Mouse (Mus musculus) activated CD4-positive, CD25-positive, alpha-beta regulatory T cell, adult 4 months (primary cell): Measurements from ENCODE around the gene Cacna1c. TPM values are rescaled to one million over a fixed set of nuclear protein-coding genes. Genes with fewer than 3 reads are reported as not detected.
"Not testable (repeated sequence)": the region's sequence is repeated elsewhere in the genome, so short reads cannot be mapped to it uniquely, and the experiment has no call there.

ENCODE experiments used
- ATAC-seq: one replicate; pipeline ENCODE4 v1.8.0; 2017
- polyA plus RNA-seq, 2 experiments: library from polyadenylated mRNA; unstranded; fragments of 100-300 nt; shearing (Covaris generic); gene quantifications; one replicate each; pipeline ENCODE4 v1.2.1; 2017

Gene Cacna1c
- polyA plus RNA-seq, 2 experiments from 2014 or later: 1.1 TPM

DNA sequence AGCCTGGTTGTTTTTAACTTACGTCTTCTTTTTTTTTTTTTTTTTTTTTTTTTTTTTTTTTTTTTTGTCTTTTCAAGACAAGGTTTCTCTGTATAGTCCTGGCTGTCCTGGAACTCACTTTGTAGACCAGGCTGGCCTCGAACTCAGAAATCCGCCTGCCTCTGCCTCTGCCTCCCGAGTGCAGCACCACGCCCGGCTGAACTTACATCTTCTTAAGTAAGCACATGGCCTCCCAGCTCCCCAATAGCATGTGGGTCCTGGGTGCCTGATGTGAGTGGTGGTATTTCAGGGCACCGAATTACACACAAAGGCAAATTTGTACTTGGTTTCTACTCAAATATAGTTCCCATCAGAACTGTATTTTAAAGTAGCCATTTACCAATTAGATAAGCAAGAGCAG lies 9.8 kb upstream of the Cacna1c start:
- not testable (repeated sequence) for ATAC-seq

DNA sequence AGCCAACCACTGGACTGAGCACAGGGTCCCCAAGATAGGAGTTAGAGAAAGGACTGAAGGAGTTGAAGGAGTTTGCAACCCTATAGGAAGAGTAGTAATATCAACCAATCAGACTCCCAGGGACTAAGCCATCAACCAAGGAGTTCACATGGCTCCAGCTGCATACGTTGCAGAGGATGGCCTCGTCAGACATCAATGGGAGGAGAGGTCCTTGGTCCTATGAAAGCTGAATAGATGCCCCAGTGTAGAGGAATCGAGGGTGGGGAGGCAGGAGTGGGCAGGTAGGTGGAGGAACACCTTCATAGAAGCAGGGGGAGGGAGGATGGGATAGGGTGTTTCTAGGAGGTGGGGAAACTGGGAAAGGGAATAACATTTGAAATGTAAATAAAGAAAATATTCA lies 8.7 kb upstream of the Cacna1c start:
- ATAC-seq: no peak

DNA sequence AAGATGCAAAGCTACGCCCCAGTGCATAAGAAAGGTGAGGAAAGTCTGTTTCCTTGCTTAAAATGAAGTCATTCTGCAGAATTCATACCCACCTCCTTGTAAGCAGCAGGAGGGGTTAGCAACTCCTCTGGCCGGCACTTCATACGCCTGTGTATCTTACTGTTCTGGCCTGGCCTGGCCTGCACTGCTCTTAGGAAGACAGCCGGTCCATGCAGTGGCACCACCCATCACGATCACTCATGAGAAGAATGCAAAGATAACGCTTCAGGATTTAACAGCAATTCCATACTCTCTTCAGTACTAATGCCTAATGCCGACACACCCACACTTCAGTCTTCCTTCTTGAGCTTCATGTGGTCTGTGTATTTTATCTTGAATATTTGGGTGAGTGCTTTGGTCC lies 8.1 kb upstream of the Cacna1c start:
- ATAC-seq: no peak

DNA sequence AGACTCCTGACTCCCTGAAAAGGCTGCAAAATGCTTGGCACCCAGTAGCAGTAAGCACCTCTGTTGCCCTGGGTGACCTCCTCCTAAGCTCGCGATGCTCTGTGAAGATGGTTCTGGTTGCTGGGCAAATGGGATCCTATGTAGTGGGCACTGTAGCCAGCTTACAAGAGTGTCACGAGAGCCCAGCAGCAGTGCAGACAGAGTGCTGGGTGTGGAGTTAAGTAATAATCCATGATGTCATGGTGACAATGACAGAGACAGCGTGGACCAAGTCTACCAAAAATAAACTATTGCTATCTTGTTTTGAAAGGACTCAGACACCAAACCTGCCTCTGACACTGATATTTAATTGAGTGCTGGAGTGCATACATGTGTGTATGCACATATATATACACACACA lies 5.4 kb upstream of the Cacna1c start:
- no peak for ATAC-seq

DNA sequence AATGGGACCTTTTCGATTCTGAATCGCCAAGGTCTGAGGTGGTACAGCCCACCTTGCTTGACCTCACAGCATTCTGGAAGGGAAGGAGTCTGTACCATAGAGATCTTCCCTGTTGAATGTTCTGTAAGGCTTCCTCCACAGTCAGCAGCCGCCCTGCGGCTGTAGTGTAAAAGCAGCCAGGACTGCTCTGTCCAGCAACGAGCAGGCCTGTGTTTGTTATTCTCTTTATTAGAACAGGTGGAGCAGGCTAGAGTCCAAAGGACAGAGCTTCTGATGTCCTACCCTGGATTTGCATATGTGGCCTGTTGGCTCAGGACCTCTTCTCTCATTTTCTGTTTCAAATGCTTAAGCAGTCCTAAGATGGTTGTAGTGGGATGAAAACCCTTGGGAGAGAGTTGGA lies 4.1 kb upstream of the Cacna1c start:
- no peak for ATAC-seq

DNA sequence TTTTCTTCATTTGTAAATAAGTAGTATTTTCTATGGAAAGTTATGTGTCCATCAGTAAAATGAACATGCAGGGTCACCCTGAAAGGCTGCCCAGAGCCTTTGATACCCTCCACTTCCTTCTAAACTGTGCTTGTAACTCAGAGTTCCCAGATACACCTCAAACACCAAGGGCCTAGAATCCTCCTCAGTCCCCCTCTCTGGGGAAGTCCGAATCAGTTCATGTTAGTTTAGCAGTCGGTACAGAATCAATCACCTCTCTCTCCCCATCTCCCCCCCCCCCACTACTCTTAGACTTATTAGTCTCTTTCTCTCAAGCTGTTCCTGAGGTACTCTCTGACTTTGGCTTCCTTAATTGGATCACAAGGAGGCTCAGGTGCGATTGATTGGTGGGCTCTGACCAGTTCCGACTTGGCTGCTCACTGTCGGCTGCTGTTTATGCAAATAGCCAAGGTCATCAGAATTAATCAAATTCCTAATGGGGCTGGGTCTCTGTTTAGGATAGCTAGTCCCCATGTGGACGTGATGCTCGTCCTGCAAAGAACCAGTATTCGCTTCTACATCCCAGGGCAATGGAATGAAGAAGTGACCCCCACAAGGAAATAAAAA lies 3.2 kb upstream of the Cacna1c start:
- no peak for ATAC-seq

DNA sequence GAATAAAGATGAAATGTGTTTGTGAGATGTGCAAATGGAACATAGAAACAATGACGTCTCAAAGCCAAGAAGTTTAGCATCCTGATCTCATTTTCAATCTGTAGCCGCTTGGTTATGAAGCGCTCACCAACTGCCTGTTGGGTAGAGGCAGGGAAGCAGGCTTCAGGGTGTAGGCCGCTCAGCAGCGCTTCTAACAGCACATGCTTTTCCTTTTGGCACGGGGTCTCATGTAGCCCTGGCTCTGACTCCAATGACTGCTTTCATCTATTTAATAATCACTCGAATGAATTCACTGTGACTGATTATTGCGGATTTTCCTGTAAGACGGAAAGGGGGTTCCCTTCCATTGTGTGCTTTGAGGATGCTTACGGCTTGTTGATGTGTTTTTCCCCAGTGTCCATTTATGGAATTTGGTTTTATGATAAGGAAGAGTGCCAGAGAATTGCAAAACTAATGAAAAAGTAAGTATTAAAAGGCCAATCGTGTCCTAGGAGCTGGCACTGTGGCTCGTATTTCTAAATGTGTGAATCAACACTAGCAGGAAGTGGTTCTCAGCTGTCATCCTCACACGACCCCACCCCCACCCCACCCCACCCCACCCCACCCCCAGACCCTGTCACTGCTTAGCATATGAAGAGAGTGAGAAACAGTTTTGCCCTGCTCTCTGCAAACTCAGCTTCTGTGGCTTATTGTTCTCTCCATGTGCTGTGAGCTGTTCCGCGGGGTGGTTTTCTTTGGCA lies 2.5 kb upstream of the Cacna1c start:
- ATAC-seq: peak; percentile 53

DNA sequence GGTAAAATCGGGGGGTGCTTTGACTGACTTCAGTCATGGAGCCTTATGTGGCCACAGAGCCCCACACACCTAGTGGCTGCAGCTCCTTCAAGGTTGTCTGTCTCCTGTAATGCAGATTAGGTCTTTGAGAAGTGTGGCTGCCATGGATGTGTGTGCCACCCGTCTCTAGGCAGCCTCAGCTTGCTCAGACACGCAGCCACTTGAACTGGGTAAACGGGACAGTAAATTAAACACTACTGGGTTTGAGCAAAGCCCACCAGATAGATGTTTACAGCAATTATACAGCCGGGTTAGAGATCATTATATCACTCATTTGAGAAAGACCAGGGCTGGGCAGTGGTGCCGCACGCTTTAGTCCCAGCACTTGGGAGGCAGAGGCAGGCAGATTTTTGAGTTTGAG lies 1.6 kb downstream of the Cacna1c start:
- ATAC-seq: no peak

DNA sequence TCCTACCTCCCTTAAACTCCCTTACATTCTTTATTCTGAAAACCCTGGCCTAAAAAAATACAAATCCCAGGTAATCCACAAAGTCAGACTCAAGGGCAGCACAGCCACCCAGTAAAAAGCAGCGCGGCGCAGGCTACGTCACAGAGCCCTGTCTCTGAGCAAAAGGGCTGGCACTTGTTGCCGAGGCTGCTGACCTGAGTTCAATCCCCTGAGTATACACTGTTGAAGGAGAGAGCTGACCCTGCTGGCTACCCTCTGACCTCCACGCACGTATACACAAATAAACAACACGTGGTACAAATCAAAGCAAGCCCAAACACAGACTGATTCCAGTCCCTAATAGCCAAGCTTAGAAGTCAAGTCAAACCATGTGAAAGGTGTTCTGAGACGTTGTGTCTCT lies 2.1 kb downstream of the Cacna1c start:
- ATAC-seq: no peak

DNA sequence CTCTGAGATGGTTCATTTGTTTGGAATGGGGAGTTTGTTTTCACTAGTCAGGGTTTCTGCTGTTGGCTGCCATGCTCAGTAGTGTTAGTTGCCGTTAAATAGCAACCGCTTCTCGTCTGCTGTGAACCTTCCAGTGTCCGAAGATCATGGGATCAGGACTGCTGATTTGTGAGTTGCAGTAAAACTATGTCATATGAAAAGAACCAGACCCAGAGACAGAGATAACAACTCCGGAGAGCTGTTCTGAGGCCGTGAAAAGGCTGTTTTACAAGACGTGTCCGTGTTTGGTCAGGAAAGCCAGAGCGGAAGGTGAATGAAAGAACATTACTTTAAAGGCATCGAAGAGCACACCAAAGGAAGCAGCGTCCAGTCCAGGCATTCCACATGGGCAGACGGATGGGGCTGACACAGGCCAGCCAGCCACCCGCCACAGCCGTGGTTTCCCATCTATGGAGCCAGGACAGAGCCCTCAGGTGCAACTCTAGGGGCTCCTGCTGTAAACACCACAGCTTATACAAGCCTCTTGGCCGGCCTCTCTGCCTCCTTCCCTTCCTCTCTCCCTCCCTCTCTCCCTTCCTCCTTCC lies 2.6 kb downstream of the Cacna1c start:
- no peak for ATAC-seq

DNA sequence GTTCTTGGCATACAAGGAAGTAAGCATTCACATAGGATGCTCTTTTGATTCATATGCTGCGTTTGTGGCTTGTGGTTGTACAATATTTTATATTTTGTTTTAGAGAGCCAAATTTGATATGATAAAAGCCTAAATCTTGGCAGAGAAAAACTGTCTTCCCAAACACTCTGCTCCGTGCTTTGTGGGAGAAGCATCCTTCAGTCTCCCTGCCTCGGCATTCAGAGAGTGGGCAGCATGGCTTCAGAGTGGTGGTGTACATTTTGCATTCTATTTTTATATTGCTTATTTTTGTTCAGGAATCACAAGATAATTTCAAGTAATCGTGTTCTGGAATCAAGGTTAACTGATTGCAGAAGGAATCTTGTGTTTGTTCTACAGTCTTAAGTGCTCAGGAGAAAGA lies 4.7 kb downstream of the Cacna1c start:
- ATAC-seq: no peak

DNA sequence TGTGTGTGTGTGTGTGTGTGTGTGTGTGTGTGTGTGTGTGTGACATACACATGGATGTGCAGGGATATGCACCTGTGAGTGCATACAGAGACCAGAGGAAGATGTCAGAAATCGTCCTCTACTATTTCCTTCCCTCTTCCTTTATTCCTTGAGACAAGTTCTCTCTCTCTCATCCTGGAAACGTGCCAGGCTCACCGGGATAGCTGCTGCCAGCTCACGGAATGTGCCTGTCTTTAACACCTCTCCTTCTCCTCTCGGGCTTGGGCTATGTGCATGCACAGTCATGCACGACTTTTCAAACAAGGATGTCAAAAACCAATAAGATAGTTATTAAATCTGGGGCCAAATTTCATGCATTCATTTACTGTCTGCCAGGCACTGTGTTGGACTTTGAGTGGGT lies 8.6 kb downstream of the Cacna1c start:
- ATAC-seq: no peak

DNA sequence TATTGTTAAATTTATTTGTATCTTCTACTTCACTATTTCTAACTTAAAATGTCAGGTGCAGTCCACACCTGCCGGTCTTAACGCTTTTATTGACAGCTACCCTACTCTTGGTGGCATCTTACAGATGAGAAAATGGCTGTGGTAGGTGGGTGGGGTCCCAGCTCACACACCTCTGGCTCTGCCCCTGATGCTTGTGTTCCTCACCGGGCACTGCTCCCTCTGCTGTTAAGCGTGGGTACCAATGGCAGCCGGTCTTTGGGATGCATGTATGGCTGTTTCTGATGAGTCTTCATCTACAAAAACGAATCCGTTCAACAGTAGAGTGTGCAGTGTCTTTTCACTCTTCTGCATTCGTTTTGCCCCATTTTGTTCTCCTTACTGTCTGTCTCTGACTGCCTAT lies 9.6 kb downstream of the Cacna1c start:
- ATAC-seq: no peak

DNA sequence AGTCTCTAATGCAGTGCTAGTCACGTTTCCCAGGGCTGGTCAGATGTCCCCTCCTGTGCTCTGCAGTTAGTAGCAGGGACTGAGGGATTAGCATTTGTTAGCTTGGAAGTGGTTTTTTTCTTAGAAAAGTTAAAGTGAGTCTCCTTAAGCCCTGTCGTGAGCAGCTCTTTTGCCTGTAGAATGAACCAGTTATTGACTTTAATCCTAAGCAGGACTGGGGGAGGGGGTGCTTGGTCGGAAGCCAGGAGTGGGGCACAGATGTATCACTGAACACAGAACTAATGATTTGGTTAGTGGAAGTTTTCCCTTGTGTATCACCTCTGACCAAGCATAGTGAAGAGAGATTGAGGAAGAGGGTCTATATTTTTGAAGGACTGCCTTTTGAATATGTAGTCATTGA lies 12.4 kb downstream of the Cacna1c start:
- ATAC-seq: no peak

DNA sequence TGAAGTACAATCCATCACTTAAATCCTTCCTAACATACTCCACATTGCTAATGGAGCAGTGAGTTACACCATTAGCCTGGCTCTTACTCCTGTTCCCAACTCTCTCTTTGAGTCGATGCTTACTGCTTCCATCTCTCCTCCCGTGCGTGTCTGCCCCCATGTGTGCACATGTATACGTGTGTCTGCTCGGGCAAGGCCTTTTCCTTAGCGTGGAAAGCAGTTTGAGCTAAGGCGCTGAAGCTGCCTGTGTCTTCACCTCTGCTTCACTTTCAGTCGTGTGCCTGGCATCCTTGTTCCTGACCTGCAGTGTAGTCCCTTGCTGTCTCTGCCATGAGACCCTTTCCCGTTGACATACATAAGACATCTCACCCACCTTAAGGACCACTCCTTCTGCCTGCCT lies 14.0 kb downstream of the Cacna1c start:
- no peak for ATAC-seq

DNA sequence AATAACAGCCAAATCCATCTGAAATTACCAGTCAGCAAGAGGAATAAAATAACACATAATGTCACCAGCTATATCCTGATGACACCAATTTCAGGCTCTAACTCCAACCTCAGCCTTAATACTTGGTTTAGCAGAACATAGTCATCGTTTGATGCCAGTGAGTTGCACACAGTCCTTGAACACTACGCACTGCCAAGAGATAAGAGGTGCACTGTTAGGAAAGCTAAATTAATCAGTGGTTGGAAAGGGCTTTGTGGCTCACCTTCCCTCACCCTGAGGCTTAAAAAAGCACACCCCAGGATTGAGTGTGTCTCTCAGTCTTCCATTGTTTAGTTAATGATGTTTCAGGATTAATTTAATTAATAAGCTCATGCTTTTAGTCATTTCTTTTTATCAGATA lies 16.0 kb downstream of the Cacna1c start:
- ATAC-seq: no peak

DNA sequence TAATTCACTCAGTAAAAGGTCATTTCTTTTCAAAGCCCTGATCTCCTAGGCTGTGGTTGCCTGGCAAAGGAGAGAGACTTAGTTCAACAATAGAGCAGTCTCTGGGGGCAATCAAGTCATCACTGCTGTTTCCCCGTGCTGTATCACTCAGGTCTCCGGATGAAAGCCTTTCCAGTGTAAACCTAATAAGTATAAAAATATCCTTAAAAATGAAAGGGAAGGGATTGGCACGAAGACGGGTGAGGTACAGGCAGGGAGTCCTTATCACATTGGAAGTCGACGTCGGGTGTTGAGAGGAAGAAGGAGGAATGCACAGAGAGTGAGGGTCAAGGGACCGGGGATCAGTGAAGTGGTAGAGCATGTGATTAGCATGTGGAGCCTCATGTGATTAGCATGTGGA lies 19.1 kb downstream of the Cacna1c start:
- ATAC-seq: no peak

DNA sequence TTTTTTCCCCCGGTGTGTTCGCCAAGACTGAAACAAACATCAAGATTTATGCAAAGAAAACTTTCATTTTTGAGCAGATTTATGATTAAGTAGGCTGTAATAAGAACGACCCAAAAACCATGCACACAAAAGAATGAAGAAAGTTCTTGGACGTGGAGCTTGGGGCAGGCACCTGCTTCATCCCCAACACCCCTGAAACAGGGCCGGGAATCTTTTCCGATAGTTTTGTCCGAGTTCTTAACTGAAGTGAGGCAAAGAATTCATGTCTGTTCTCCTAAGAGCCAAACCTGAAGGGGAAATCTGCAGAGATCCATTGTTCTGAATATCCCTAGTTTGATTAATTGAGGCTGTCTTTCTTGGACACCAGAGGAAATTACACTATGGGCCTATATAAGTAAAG lies 20.1 kb downstream of the Cacna1c start:
- no peak for ATAC-seq

DNA sequence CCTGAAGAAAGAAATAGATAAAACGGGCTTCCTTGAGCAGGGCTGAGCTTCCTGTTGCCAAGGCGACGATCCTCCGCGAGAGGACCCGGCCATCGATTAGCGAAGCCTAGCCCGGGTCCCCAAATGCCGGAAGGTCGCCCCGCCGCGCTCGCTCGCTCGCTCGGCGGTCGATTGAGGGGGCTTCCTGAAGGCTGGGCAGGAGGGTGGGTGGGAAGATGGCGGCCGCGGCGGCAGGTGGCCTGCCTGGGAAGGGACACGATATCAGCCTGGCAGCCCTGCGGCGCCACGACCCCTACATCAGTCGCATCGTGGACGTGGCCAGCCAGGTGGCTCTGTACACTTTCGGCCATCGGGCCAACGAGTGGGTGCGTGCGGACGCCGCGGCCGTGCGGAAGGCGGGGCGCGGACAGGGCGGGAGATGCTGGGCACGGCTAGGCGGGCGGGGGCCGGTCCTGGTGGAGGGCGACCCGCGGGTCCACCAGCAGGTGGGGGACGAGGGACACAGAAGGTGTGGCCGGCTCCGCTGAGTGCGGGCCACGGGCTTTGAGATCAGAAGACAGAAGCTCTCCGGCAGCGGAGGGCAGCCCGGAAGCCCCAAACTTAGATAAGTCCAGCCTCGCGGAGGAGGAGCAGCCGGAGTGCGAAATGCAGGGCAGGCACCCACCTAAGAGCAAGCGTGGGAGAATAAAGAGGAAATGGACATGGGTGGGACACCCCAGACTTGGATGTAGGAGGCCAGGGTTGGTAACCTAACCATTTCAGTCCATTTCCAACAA lies 21.0 kb downstream of the Cacna1c start, which contains the start of gene Dcp1b:
Dcp1b (plus strand) TSS at position 176 of the 776 bp plus-strand sequence.
- ATAC-seq: peak; percentile 90

DNA sequence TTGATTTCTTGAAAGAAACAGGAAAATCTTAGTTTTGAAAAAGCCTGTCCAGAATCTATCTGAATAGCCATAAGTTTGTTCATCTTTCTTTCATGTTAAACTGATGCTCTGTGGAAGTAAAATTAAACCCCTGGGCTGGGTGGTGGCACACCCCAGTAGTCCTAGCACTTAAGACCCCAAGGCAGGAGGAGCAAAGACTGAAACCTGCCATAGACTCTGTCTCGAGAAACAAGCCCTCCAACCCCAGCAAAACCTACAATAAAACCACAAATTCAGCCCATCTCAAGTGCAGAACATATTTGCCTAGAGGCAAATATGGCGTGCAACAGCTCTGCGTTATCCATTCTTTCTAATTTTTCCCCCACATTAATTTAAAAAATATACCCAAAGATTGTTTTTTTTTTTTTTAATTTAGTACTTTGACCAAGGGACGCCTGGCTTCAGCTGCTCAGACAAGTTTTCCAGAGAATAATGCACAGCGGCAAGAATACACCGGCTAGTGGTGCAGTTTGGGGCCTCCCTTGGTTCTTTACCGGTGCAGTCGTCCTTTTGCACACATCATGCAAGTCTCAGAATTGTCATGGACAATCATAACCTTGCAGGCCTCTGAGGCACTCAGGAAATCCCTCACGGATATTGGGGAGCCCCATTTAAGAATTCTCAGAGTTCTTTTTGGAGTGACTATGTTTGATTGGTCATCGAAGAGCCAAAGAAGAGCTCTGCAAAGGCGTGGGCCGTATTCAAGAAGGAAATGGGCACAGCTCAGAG lies 21.7 kb downstream of the Cacna1c start:
- ATAC-seq: peak; percentile 8

DNA sequence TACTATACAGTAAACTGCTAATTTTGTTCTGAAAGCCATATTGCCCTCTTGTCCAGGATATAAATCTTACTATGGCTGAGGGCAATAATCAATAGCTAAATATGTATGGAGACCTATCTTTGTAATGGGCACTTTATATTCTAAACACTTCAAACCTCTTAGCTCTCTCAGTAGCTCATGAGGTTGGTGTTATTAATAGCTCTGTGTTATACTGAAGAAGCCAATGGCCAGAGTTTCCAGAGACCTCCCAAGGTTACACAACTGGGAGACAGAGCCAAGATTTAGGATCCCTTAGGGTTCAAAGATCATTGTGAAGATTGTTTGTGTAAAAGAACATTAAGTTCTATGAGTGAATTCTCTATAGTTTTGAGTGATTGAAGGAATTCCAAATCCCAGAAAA lies 30.5 kb downstream of the Cacna1c start:
- no peak for ATAC-seq

DNA sequence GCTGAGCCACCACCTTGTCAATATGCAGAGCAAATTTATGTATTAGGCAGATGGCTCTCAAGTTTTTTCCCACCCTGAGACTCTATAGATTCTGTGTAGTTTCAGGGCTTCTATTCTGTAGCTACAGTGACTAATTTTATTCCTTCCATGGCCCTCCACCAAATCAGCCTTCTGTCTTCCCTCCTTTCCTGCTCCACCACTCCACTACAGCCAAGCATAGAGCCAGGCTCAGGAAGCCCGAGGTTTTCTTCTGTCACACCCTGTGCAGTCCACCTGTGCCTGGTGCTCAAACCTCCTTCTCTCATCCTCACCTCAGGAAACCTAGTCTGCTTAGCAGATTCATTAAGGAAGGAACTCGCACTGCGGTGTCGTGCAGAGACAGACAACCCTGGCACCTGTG lies 51.1 kb downstream of the Cacna1c start:
- no peak for ATAC-seq

DNA sequence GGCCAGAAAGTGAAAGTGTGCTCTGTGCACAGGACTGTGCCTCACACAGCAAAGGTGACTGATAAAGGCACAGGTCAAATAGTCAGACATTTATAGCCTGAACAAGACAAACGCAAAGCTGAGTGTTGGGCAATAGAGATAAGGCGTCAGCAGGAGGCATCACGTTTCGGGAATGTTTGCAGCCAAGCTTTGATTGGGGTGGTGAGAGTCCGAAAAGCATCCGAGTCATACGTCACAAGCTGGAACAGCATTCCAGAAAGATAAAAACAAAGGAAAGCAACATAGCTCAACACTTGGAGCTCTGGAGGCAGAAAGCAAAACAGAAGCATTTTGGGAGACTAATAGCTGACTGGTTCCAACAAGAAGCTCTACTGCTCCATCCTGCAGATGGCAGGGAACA lies 56.7 kb downstream of the Cacna1c start:
- ATAC-seq: no peak
